Comparison of ENCODE assay signal across 30 mouse cellular contexts in the genomic region with DNA sequence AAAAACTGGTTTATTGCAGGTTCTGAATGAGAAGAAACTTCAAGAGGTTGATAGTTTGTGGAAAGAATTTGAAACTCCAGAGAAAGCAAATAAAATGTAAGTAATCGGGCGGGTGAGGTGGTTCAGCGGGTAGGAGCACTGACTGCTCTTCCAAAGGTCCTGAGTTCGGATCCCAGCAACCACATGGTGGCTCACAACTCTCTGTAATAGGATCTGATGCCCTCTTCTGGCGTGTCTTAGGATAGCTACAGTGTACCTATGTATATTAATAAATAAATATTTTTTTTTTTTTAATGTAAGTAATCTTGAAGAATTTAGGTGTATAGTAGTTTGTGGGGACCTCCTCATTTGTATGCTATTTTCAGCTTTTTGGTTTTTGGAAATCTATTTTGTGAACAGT. TPM values are rescaled to one million over a fixed set of nuclear protein-coding genes. Genes with fewer than 3 reads are reported as not detected.
DNase-seq lines count a peak whose midpoint lies in the region; ATAC-seq and TF ChIP-seq lines count a peak whose summit lies in the region.
"Had no signal": no experiment of that assay in that cellular context is flagged by ENCODE, and none has a peak within 500 bp of the region (broad histone marks: within the 10 kb centered on the region; RNA-seq: fewer than 3 reads in every experiment).

No protein-coding gene starts in this region.

- no peak for DNase-seq in liver, adult 2 months (ENCODE audit: extremely low read depth, low read depth, low spot score)
- no peak for DNase-seq in liver, postnatal 0 days
- DNase-seq in 3134 (ENCODE audit: extremely low read depth, insufficient read length, low spot score) (peak; percentile 11), 3T3-L1 (ENCODE audit: low read depth, low spot score) (peak; percentile 61), NIH3T3 (ENCODE audit: low read depth) (peak; percentile 34)
- DNase-seq in adrenal gland, adult 18-20 months (ENCODE audit: low spot score in 2 of 2) = no peak
- DNase-seq in urinary bladder, adult 18-20 months (ENCODE audit: low spot score in 2 of 2) = no peak
- DNase-seq in right cerebral cortex, postnatal 14 days = no peak
- DNase-seq: adrenal gland, adult 2 months; adrenal gland, postnatal 36 days; cerebellum, adult 18-20 months; cerebellum, postnatal 10 days; gastrocnemius, postnatal 25 days; heart, postnatal 36 days; kidney, adult 11 months; kidney, postnatal 36 days; left cerebral cortex, postnatal 4 days; lung, postnatal 10 days; midbrain, embryonic 14.5 days; thymus, adult 2 months; thymus, postnatal 4 days had no signal

- no peak overlapping the region for H3K4me3 ChIP-seq in liver, adult 2 months (ENCODE audit: insufficient read depth, low read depth, low read length)
- no peak overlapping the region for H3K4me3 ChIP-seq in liver, postnatal 0 days (ENCODE audit: low read depth, low read length)
- H3K4me3 ChIP-seq: embryonic facial prominence, embryonic 13.5 days; forebrain, embryonic 10.5 days; forebrain, embryonic 15.5 days; hindbrain, embryonic 12.5 days; liver, embryonic 15.5 days; myocyte; neural tube, embryonic 12.5 days had no signal

- H3K4me2 ChIP-seq in liver, postnatal 0 days (ENCODE audit: low read depth, low read length) = no peak overlapping the region
- H3K4me2 ChIP-seq: embryonic facial prominence, embryonic 13.5 days; forebrain, embryonic 15.5 days; heart, embryonic 11.5 days; hindbrain, embryonic 12.5 days; liver, embryonic 15.5 days; neural tube, embryonic 12.5 days had no signal

- H3K27ac ChIP-seq in liver, adult 2 months (replicated peaks; ENCODE audit: insufficient read depth, low read depth, low read length) = no peak overlapping the region
- H3K27ac ChIP-seq in liver, postnatal 0 days (ENCODE audit: low read depth) = no peak overlapping the region
- H3K27ac ChIP-seq: embryonic facial prominence, embryonic 13.5 days; forebrain, embryonic 10.5 days; forebrain, embryonic 15.5 days; hindbrain, embryonic 12.5 days; hindbrain, postnatal 0 days; liver, embryonic 15.5 days; neural tube, embryonic 12.5 days had no signal

- TF ChIP-seq POLR2A in liver, adult 2 months (IDR thresholded peaks at IDR 0.05; ENCODE audit: extremely low read depth, insufficient read depth, low read length) = no peak

- peaks cover 17% of the 10 kb centered on the region for H3K4me1 ChIP-seq in liver, adult 2 months (ENCODE audit: control insufficient read depth, insufficient read depth, low read length)
- H3K4me1 ChIP-seq in liver, postnatal 0 days (ENCODE audit: insufficient read depth) = peaks cover 14% of the 10 kb centered on the region

- no peak for TF ChIP-seq EP300 in liver, postnatal 0 days (IDR thresholded peaks at IDR 0.05; ENCODE audit: low read depth)

- H3K9me3 ChIP-seq in liver, postnatal 0 days (ENCODE audit: low read length) = no peaks in the 10 kb centered on the region
- H3K9me3 ChIP-seq: embryonic facial prominence, embryonic 13.5 days; forebrain, embryonic 10.5 days; forebrain, embryonic 15.5 days; hindbrain, embryonic 12.5 days; liver, embryonic 15.5 days; neural tube, embryonic 12.5 days had no signal

- no peaks in the 10 kb centered on the region for H3K27me3 ChIP-seq in liver, adult 2 months (ENCODE audit: control insufficient read depth, insufficient read depth, low read length)
- no peaks in the 10 kb centered on the region for H3K27me3 ChIP-seq in liver, postnatal 0 days (ENCODE audit: insufficient read depth, low read length)
- H3K27me3 ChIP-seq: embryonic facial prominence, embryonic 13.5 days; forebrain, embryonic 15.5 days; hindbrain, embryonic 12.5 days; liver, embryonic 15.5 days; neural tube, embryonic 12.5 days had no signal

- 96% methylated on average over 5 of the region's 5 CpGs for WGBS in liver, adult 2 months
- WGBS in liver, postnatal 0 days (ENCODE audit: insufficient replicate concordance) = 85% methylated on average over 5 of the region's 5 CpGs

- no peak overlapping the region for H3K9ac ChIP-seq in liver, adult 2 months (ENCODE audit: low read depth, low read length)
- H3K9ac ChIP-seq in liver, postnatal 0 days (replicated peaks) = no peak overlapping the region
- H3K9ac ChIP-seq: embryonic facial prominence, embryonic 13.5 days; forebrain, embryonic 15.5 days; hindbrain, embryonic 12.5 days; liver, embryonic 15.5 days; neural tube, embryonic 12.5 days had no signal

- peaks cover 21% of the 10 kb centered on the region for H3K36me3 ChIP-seq in liver, adult 2 months (ENCODE audit: control insufficient read depth, insufficient read depth, low read length)
- peaks cover 22% of the 10 kb centered on the region for H3K36me3 ChIP-seq in liver, postnatal 0 days (replicated peaks; ENCODE audit: insufficient read depth, low read length)

- H3K79me2 ChIP-seq in liver, adult 2 months (ENCODE audit: control insufficient read depth, insufficient read depth, low read length) = peaks cover 18% of the 10 kb centered on the region

- 0 out of 2 replicates have a peak, but pooled peaks have one; percentile 3 for TF ChIP-seq CTCF in liver, adult 2 months (IDR thresholded peaks at IDR 0.05; ENCODE audit: low read depth, low read length)
- no peak for TF ChIP-seq CTCF in liver, postnatal 0 days (IDR thresholded peaks at IDR 0.05; ENCODE audit: low read depth)

- no peak for ATAC-seq in liver, postnatal 0 days
- ATAC-seq: forebrain, embryonic 15.5 days; hindbrain, postnatal 0 days had no signal

RNA-seq across cellular contexts. Expression of a gene that starts 5.7 kb away (rescaled TPM):
- 18.3 and 21.9 TPM in 2 replicates for total RNA-seq in liver, adult 2 months (2014; rRNA removed)
- 7.3 and 14.2 TPM in 2 replicates for polyA plus RNA-seq in liver, adult 2 months (2012; rRNA removed)
- polyA plus RNA-seq in liver, postnatal 0 days (2015; fragmentation: Nextera tagmentation; extraction: Ambion mirVana) = 80.6 and 81.8 TPM in 2 replicates
- total RNA-seq in adrenal gland, adult 18-20 months (2021) = 100 to 1,000 TPM; 100 to 124 TPM

RNA-seq across cellular contexts. Expression of a gene that starts 19.8 kb away (rescaled TPM):
- 39.9 and 55.1 TPM in 2 replicates for total RNA-seq in liver, adult 2 months (2014; rRNA removed)
- polyA plus RNA-seq in liver, adult 2 months (2012; rRNA removed) = 7.5 and 8.1 TPM in 2 replicates
- polyA plus RNA-seq in liver, postnatal 0 days (2015; fragmentation: Nextera tagmentation; extraction: Ambion mirVana) = 96.2 and 97.3 TPM in 2 replicates
- total RNA-seq in adrenal gland, adult 18-20 months (2021) = 100 to 1,000 TPM; 114 to 143 TPM

Comparison
In these comparisons a context has a peak if more than half of its experiments do, and no peak if none do; other contexts are left out.
1. DNase-seq: peak in 3134 (single experiment), 3T3-L1 (single experiment) and NIH3T3 (single experiment); none in liver, adult 2 months (single experiment), liver, postnatal 0 days (single experiment), adrenal gland, adult 18-20 months (0 of 2), urinary bladder, adult 18-20 months (0 of 2) and right cerebral cortex, postnatal 14 days (single experiment).